Mouse (Mus musculus): ENCODE measurements at regions not wholly inside any gene's neighbourhood (a gene's known extent, or its start where the extent isn't known, plus 50 kb on each side); places are given as distances from the start of the nearest gene placed in this dataset.
"Not testable (repeated sequence)": the region's sequence is repeated elsewhere in the genome, so short reads cannot be mapped to it uniquely, and the experiment has no call there.

DNA sequence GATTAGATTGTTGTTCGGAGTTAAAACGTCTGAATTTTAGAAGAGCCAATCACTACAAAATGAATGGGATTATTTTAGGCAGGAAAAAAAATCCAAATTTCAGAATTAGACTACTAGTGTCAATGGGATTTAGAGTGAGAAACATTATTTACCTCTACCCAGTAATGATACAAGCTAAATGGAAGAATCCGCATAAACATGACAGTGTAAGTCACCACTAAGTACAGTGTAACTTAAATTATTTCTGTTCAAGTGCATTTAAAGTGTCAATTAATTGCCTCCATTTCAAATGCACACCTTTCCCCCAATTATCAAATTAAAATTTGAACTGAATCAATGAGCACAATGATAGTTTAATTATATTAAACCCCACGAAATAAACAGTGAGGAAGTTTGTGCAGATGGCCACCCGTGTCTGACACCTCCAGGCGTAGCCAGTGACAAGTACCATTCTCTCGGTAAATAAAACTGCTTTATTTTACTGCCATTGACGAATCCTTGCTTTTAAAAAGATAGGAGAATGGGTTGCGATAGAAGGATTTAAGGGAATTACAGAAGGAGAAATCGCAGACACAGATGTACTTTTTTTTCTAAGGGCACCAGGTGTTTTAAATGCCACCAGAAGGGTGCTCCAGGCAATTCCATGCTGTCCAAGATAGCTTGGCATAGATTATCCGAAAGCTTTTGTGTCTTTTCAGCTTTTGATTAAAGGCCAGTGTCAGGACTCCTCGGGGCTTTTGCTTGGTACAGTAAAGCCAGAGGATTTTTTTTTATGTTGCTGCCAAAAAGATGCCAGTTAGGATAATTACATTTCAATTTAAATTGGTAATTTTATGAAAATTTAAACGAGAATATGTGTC, 249.5 kb upstream of the Gm11146 start:
- peak; percentile 65 for DNase-seq (ENCODE audit: low read depth)

GRCm38 (mm10) chr16:77835767-77836166, 233.9 kb upstream of the Gm11146 start:
- DNase-seq (ENCODE audit: low read depth) = no peak

GRCm38 (mm10) chr16:77827322-77828117, 225.6 kb upstream of the Gm11146 start:
- no peak for DNase-seq (ENCODE audit: low read depth)

DNA sequence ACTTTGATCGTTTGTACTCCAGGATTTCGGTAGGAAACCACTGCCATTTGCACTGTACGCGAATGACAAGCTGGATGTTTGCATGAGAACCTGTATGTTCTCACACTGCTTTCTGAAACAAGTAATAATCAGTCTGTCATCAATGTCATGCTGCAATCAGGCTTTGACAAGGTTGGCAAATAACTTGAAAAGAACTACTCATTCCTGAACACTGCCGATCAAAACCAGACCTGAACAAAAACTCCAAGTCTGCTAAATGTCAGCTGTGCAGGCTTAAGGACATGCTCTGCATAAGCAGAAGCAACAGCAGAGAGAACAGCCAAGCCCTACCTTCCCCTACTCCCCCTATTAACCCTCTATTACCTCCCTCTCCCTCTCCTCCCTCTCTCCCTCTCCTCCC, 197.8 kb upstream of the Gm11146 start:
- DNase-seq (ENCODE audit: low read depth) = no peak

GRCm38 (mm10) chr16:77796926-77797325, 195.0 kb upstream of the Gm11146 start:
- no peak for DNase-seq (ENCODE audit: low read depth)

- DNase-seq (ENCODE audit: low read depth) = no peak
Observed at GRCm38 (mm10) chr16:77789652-77790051, 187.8 kb upstream of the Gm11146 start.

- DNase-seq (ENCODE audit: low read depth) = no peak
Observed at GRCm38 (mm10) chr16:77789206-77789605, 187.3 kb upstream of the Gm11146 start.

- no peak for DNase-seq (ENCODE audit: low read depth)
Observed at GRCm38 (mm10) chr16:77788781-77789150, 186.9 kb upstream of the Gm11146 start.

GRCm38 (mm10) chr16:77788041-77788780, 186.3 kb upstream of the Gm11146 start:
- DNase-seq (ENCODE audit: low read depth) = no peak

- DNase-seq (ENCODE audit: low read depth) = no peak
Observed at GRCm38 (mm10) chr16:77787025-77787424, 185.1 kb upstream of the Gm11146 start.

DNA sequence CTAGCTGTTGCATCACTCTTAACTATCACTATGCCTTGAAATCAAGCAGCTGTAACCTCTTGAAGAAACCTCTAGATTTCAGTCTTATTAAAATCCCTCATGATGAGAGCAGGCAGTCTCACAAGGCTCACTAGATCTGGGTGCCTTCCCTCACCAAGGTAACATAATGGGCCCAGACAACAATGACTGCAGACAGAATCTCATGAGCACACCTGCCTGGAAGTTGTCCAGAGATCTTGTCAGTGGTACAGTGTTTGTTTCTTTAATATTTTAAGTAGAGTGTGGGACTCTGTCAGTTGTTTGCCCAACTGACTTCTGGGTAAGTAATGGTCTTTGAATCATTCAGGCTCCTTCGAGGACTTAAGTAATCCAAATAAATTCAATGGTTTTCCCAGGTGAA, 177.1 kb upstream of the Gm11146 start:
- peak; percentile 82 for DNase-seq (ENCODE audit: low read depth)

- DNase-seq (ENCODE audit: low read depth) = no peak
Observed at GRCm38 (mm10) chr16:77772075-77772474, 170.2 kb upstream of the Gm11146 start.

DNA sequence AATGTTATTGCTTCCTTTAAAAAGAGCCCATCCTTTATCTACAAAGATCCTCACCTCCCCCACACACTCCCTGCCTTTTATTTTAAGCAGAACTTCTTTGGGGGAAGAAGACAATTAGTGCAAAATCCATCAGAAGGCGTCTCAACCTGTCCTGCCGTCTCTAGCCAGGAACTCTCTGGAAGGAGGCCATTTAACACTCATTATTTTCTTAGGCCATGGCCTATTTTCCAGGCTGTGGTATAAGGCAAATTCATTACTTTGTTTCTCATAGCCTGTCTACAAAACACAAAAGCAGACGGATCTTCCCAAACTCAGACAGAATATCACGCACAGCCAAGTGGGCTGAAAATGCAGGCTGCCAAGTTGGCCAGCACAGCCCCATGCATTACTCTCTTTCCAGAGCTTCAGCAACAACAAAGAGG, 159.0 kb upstream of the Gm11146 start:
- no peak for DNase-seq (ENCODE audit: low read depth)

DNA sequence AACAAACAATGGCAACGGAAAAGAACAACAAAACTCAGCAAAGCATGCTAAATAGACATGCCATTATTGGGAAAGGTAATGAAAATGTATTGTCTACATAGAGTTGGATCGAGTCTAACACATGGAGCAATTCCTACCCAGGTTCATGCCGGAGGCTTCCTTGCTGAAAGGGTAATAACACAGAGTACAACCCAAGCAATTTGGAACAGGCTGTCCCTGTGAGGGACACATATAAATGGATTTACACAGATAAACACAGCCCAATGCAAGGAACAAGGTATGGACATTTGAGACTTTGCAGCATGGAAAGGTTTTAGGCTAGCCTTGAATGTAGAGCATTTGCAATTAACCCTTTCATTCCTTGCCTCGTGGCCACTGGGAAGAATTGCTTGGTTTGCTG, 158.6 kb upstream of the Gm11146 start:
- DNase-seq (ENCODE audit: low read depth) = peak; percentile 91

GRCm38 (mm10) chr16:77759997-77760396, 158.1 kb upstream of the Gm11146 start:
- no peak for DNase-seq (ENCODE audit: low read depth)

DNA sequence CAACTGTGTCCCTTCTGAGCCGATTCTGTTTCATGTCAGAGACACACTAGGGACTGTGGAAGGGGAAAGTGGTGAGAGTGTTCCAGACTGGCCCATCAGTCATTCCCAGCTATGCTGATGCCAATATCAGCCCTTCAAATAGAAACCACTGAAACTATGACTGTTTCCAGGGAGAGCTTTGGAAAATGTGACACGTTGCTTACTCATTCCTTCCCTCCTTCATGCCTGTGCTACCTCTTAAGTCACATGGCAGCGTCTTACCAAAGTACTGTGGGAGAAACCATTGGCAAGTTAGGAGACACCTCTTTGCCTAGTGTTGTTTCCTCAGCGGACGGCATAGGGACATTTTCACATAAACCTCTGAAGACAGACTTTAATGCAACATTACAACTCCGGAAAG, 153.0 kb upstream of the Gm11146 start:
- no peak for DNase-seq (ENCODE audit: low read depth)

GRCm38 (mm10) chr16:77749474-77749873, 147.6 kb upstream of the Gm11146 start:
- no peak for DNase-seq (ENCODE audit: low read depth)

- peak; percentile 42 for DNase-seq (ENCODE audit: low read depth)
Observed at GRCm38 (mm10) chr16:77743838-77744237, 141.9 kb upstream of the Gm11146 start.

GRCm38 (mm10) chr16:77738821-77739220, 136.9 kb upstream of the Gm11146 start:
- DNase-seq (ENCODE audit: low read depth) = peak; percentile 89

DNA sequence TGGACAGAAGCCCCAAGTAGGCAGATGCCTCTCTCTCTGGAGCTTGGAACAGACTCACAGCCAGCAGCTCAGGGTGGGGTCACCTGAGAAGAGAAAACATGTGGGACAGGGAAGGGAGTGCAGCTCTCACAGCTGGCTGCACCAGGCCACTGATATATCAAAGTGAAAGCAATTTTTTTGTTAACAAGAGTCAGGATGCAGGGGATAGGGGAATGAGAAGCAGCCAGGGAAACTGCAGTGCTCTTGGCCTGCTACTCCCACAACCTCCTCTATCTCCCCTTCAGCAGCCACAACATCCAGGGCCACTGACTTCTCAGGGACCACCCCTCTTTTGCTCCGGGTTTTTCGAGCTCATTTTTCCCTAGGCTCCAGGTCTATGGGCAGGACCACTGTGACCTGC, 117.5 kb upstream of the Gm11146 start:
- no peak for DNase-seq (ENCODE audit: low read depth)

GRCm38 (mm10) chr16:77717766-77718165, 115.9 kb upstream of the Gm11146 start:
- DNase-seq (ENCODE audit: low read depth) = not testable (repeated sequence)

- no peak for DNase-seq (ENCODE audit: low read depth)
Observed at GRCm38 (mm10) chr16:77704726-77705125, 102.8 kb upstream of the Gm11146 start.

Data from gonadal fat pad, adult 2 months (tissue).